Mouse (Mus musculus) kidney, adult 2 months (tissue): ENCODE measurements around the gene 1810037I17Rik.

Experiments used
- CTCF ChIP-seq: fragments of 200-500 bp; conservative IDR thresholded peaks from 2 replicates; pipeline ENCODE4 v1.5.1; 2011; ENCODE audit warnings: low read depth, mild to moderate bottlenecking, control low read depth, low read length, moderate library complexity, mixed read lengths; ENCODE audit not compliant: insufficient read depth, insufficient read length
- POLR2A ChIP-seq: fragments of 200-500 bp; IDR thresholded peaks from one replicate; pipeline ENCODE4 v1.6.1; 2011; ENCODE audit warnings: low read depth, low read length, control low read depth

GRCm38 (mm10) chr3:122878705-122879315, 45.2 kb upstream of the 1810037I17Rik start:
- TF ChIP-seq CTCF (no peak), POLR2A (no peak)
